Mouse (Mus musculus): Measurements from ENCODE around the gene Ankrd33b.

DNA sequence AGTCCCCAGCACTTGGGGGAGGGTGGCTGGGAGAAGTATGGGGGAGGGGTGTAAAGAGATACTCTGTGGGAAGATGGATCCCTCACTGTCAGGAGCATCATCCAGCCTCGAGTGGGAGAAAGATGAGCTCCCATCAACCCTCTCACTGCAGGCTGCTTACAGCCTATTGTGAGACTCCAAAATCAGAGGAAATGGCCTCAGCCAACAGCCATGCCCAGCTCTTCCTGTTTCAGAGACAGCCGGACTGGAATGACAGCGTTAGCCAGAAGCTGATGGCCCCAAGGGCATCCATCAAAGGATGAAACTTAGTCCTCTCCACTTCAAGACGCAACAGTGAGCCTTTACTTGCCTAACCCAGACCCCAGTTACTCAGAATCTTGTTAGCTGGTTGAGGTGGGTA lies 47.7 kb upstream of the Ankrd33b start:
- no peak for TF ChIP-seq CTCF (IDR thresholded peaks at IDR 0.05; ENCODE audit: borderline replicate concordance, insufficient read depth, low read depth, low read length)
- TF ChIP-seq POLR2A (IDR thresholded peaks at IDR 0.05; ENCODE audit: borderline replicate concordance, insufficient read depth, low read length), result no peak

Data from cerebellum, adult 2 months (tissue).